Mouse (Mus musculus): ENCODE data around the gene Mre11a. TPM values are rescaled to one million over a fixed set of nuclear protein-coding genes. Genes with fewer than 3 reads are reported as not detected.

Gene Mre11a
- polyA plus RNA-seq, 1 experiment from 2014 or later = 9.7 TPM

- 60% methylated on average over 7 of the region's 7 CpGs for WGBS
- 0 out of 2 replicates have a peak, but pooled peaks cover 4% of the 10 kb centered on the region for H3K27me3 ChIP-seq (ENCODE audit: control insufficient read depth, insufficient read depth, low read length)
- H3K9me3 ChIP-seq (ENCODE audit: control insufficient read depth, low read length) = no peaks in the 10 kb centered on the region
- H3K4me3 ChIP-seq (ENCODE audit: low read depth, low read length) = no peak overlapping the region
- TF ChIP-seq CTCF (IDR thresholded peaks at IDR 0.05; ENCODE audit: low read depth) (no peak), EP300 (optimal IDR thresholded peaks at IDR 0.05) (no peak)
- no peak for ATAC-seq (ENCODE audit: low FRiP score, low TSS enrichment)
- DNase-seq (ENCODE audit: low spot score) = no peak
- H3K27ac ChIP-seq (replicated peaks) = no peak overlapping the region
- H3K9ac ChIP-seq (ENCODE audit: low read length) = no peak overlapping the region
- H3K4me1 ChIP-seq (replicated peaks; ENCODE audit: control insufficient read depth, insufficient read depth) = no peaks in the 10 kb centered on the region
- no peaks in the 10 kb centered on the region for H3K36me3 ChIP-seq (ENCODE audit: control insufficient read depth, insufficient read depth, low read length)
- H3K4me2 ChIP-seq (replicated peaks; ENCODE audit: low read depth) = no peak overlapping the region
These were observed 73.8 kb downstream of the Mre11a start for GRCm38 (mm10) chr9:14858170-14858706.

DNA sequence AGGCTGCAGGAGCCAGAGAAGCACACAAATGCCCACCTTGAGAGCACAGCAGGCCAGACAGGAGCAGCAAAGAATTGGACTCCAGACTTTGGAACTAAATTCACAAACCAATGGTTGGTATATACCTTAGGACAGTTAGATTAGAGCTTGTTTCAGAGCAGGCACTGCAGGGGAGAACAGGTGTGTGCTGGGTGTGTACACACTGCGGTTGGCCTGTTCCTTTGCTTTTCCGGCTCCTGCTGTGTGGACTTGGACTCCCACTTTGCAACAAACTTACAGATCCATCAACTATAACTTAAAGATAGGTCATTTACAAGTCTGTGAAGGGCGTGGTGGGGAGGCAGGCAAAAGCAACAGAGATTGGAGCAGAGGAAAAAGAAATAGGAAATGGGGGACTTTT is 74.3 kb downstream of the Mre11a start:
- Histone ChIP-seq H3K27me3 (ENCODE audit: control insufficient read depth, insufficient read depth, low read length) (0 out of 2 replicates have a peak, but pooled peaks cover 4% of the 10 kb centered on the region), H3K9ac (ENCODE audit: low read length) (no peak overlapping the region), H3K36me3 (ENCODE audit: control insufficient read depth, insufficient read depth, low read length) (no peaks in the 10 kb centered on the region), H3K4me1 (replicated peaks; ENCODE audit: control insufficient read depth, insufficient read depth) (no peaks in the 10 kb centered on the region), H3K9me3 (ENCODE audit: control insufficient read depth, low read length) (no peaks in the 10 kb centered on the region), H3K4me3 (ENCODE audit: low read depth, low read length) (no peak overlapping the region), H3K4me2 (replicated peaks; ENCODE audit: low read depth) (no peak overlapping the region), H3K27ac (replicated peaks) (no peak overlapping the region)
- WGBS = 61% methylated on average over 3 of the region's 3 CpGs
- DNase-seq (ENCODE audit: low spot score) (peak; percentile 30), ATAC-seq (ENCODE audit: low FRiP score, low TSS enrichment) (peak; percentile 57; the same call in 1 of the 2 replicates)
- TF ChIP-seq EP300 (optimal IDR thresholded peaks at IDR 0.05) (no peak), CTCF (IDR thresholded peaks at IDR 0.05; ENCODE audit: low read depth) (no peak)

- DNase-seq (ENCODE audit: low spot score) (peak; percentile 65), ATAC-seq (ENCODE audit: low FRiP score, low TSS enrichment) (peak; percentile 68; the same call in 1 of the 2 replicates)
- Histone ChIP-seq H3K4me1 (replicated peaks; ENCODE audit: control insufficient read depth, insufficient read depth) (no peaks in the 10 kb centered on the region), H3K4me3 (ENCODE audit: low read depth, low read length) (peak within 1 kb of the TSS; percentile 40), H3K36me3 (ENCODE audit: control insufficient read depth, insufficient read depth, low read length) (no peaks in the 10 kb centered on the region), H3K9ac (ENCODE audit: low read length) (peak within 1 kb of the TSS; percentile 23; the same call in 1 of the 2 replicates), H3K27ac (replicated peaks) (no peak within 1 kb of the TSS), H3K4me2 (replicated peaks; ENCODE audit: low read depth) (peak within 1 kb of the TSS; percentile 61), H3K9me3 (ENCODE audit: control insufficient read depth, low read length) (no peaks in the 10 kb centered on the region), H3K27me3 (ENCODE audit: control insufficient read depth, insufficient read depth, low read length) (0 out of 2 replicates have a peak, but pooled peaks cover 4% of the 10 kb centered on the region)
- TF ChIP-seq EP300 (optimal IDR thresholded peaks at IDR 0.05) = no peak
- WGBS = 2% methylated on average over 47 of the region's 47 CpGs
These were observed 75.6 kb downstream of the Mre11a start, which contains the start of gene Gpr83 for GRCm38 (mm10) chr9:14859868-14860639. TSS of gene Gpr83 (plus strand) at chr9:14860210.

DNA sequence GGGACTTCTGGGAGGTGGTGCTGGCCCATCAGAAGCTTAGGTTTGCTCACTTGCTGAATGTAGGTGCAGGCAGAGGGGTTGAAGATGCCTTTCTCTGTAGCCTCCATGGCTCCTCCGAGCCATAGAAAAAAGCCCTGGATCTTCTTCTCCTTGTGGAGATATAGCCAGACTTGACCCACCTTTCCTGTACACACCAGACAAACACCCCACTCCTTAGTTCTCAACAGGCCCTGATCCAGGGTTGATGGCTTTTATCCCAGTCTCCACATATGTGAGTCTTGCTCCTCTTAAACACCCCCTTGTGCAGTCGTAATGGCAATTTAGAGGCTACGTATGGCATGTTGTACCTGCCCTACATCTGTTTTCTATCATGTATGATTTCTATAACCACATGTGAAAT is 78.7 kb downstream of the Mre11a start:
- 87% methylated on average over 3 of the region's 3 CpGs for WGBS
- no peak for ATAC-seq (ENCODE audit: low FRiP score, low TSS enrichment)
- TF ChIP-seq EP300 (optimal IDR thresholded peaks at IDR 0.05) = no peak
- no peak for TF ChIP-seq CTCF (IDR thresholded peaks at IDR 0.05; ENCODE audit: low read depth)

GRCm38 (mm10) chr9:14864726-14865125 is 80.3 kb downstream of the Mre11a start:
- 70% methylated on average over 9 of the region's 9 CpGs for WGBS
- Histone ChIP-seq H3K4me2 (replicated peaks; ENCODE audit: low read depth) (no peak overlapping the region), H3K27me3 (ENCODE audit: control insufficient read depth, insufficient read depth, low read length) (0 out of 2 replicates have a peak, but pooled peaks cover 2% of the 10 kb centered on the region), H3K27ac (replicated peaks) (no peak overlapping the region), H3K4me3 (ENCODE audit: low read depth, low read length) (no peak overlapping the region), H3K9me3 (ENCODE audit: control insufficient read depth, low read length) (no peaks in the 10 kb centered on the region), H3K9ac (ENCODE audit: low read length) (no peak overlapping the region), H3K4me1 (replicated peaks; ENCODE audit: control insufficient read depth, insufficient read depth) (no peaks in the 10 kb centered on the region), H3K36me3 (ENCODE audit: control insufficient read depth, insufficient read depth, low read length) (no peaks in the 10 kb centered on the region)
- ATAC-seq (ENCODE audit: low FRiP score, low TSS enrichment) (no peak), DNase-seq (ENCODE audit: low spot score) (no peak)
- TF ChIP-seq CTCF (IDR thresholded peaks at IDR 0.05; ENCODE audit: low read depth) (no peak), EP300 (optimal IDR thresholded peaks at IDR 0.05) (no peak)

More for the DNA sequence above, 78.7 kb downstream of the Mre11a start:
- H3K27ac ChIP-seq (replicated peaks) = no peak overlapping the region
- no peak overlapping the region for H3K4me2 ChIP-seq (replicated peaks; ENCODE audit: low read depth)
- 0 out of 2 replicates have a peak, but pooled peaks cover 4% of the 10 kb centered on the region for H3K27me3 ChIP-seq (ENCODE audit: control insufficient read depth, insufficient read depth, low read length)
- no peaks in the 10 kb centered on the region for H3K36me3 ChIP-seq (ENCODE audit: control insufficient read depth, insufficient read depth, low read length)
- no peak overlapping the region for H3K9ac ChIP-seq (ENCODE audit: low read length)
- DNase-seq (ENCODE audit: low spot score) = no peak
- no peaks in the 10 kb centered on the region for H3K9me3 ChIP-seq (ENCODE audit: control insufficient read depth, low read length)
- H3K4me3 ChIP-seq (ENCODE audit: low read depth, low read length) = no peak overlapping the region
- H3K4me1 ChIP-seq (replicated peaks; ENCODE audit: control insufficient read depth, insufficient read depth) = no peaks in the 10 kb centered on the region

DNA sequence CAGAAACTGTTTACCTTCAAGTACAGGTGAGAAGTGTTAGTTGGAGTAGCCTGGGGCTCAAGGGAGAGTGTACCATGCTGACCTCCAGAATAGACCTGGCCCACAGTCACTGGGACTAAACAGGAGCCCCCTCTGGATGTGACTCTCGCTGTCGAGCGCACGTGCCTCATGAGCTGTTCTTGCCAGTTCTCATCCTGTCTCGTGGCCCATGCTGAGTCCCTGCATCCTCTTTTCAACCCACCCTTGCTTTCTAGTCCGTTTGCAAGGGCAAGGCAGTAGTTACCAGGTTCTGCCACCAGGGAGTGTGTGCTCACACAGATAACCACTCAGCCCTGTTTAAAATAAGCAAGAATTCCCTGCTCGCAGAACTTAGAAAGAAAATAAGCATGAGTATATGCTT is 82.5 kb downstream of the Mre11a start:
- 24% methylated on average over 7 of the region's 7 CpGs for WGBS
- no peak overlapping the region for H3K4me2 ChIP-seq (replicated peaks; ENCODE audit: low read depth)
- no peaks in the 10 kb centered on the region for H3K36me3 ChIP-seq (ENCODE audit: control insufficient read depth, insufficient read depth, low read length)
- H3K9ac ChIP-seq (ENCODE audit: low read length) = no peak overlapping the region
- H3K27ac ChIP-seq (replicated peaks) = no peak overlapping the region
- TF ChIP-seq CTCF (IDR thresholded peaks at IDR 0.05; ENCODE audit: low read depth) (peak; percentile 88), EP300 (optimal IDR thresholded peaks at IDR 0.05) (no peak)
- H3K9me3 ChIP-seq (ENCODE audit: control insufficient read depth, low read length) = no peaks in the 10 kb centered on the region
- ATAC-seq (ENCODE audit: low FRiP score, low TSS enrichment) (peak; percentile 42; the same call in 1 of the 2 replicates), DNase-seq (ENCODE audit: low spot score) (peak; percentile 56)
- H3K4me3 ChIP-seq (ENCODE audit: low read depth, low read length) = no peak overlapping the region
- no peaks in the 10 kb centered on the region for H3K27me3 ChIP-seq (ENCODE audit: control insufficient read depth, insufficient read depth, low read length)
- no peaks in the 10 kb centered on the region for H3K4me1 ChIP-seq (replicated peaks; ENCODE audit: control insufficient read depth, insufficient read depth)
